Mouse (Mus musculus) olfactory bulb, adult 2 months (tissue): ENCODE results near the gene Fignl2.

ENCODE experiments used
- CTCF ChIP-seq: fragments of 200-500 bp; IDR thresholded peaks from 2 replicates; pipeline ENCODE4 v1.5.1; 2012; ENCODE audit warnings: low read depth, mild to moderate bottlenecking, low read length, moderate library complexity; ENCODE audit not compliant: insufficient read depth
- POLR2A ChIP-seq: fragments of 200-500 bp; IDR thresholded peaks from 2 replicates; pipeline ENCODE4 v1.6.1; 2012; ENCODE audit warnings: mild to moderate bottlenecking, low read depth, low read length, moderate library complexity; ENCODE audit not compliant: insufficient read depth

DNA sequence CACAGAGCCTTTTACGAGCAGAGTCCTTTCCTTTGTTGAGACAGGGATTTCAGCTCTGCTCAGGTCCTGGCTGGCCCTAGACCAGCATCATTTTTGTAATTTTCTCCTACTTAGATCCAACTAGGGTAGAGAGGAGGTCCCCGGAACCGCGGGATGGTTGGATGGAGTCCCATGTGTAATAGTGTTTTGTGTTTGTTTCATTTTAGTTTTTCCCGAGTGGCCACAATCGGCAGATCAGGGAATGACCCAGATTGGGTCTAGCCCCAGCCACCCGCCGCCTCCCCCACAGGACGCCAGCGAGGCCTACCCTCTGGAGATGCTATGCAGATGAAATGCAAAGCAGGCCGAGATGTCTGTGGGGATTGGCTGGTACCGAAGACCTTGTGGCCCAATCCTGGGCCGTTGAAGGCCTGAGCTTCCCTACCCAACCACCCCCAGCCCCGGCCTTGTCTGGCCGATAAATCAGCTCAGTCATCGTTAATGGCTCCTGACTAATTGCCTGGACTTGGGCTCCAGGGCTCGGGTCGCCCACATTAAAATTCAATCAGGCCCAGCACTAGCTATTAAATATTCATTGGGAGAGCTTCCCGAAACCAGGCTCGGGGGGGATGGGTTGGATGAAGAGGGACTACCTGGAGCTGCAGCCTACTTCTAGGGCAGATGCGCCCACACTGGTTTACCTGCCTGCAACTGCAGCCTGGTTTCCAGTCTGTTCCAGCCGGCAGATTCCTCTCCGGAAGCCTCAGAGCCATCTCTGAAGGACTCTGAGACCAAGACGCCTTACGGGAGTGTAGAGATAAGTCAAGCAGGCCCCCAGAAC lies 14.7 kb upstream of the Fignl2 start:
- TF ChIP-seq CTCF (no peak), POLR2A (no peak)
